Mouse (Mus musculus) heart, embryonic 11.5 days (tissue): ENCODE measurements around the gene Nop2. TPM values are rescaled to one million over a fixed set of nuclear protein-coding genes. Genes with fewer than 3 reads are reported as not detected.

Experiments
- ATAC-seq: fragments of 200-750 bp; cut with Nextera tagmentation; replicated peaks from 2 replicates; pipeline ENCODE4 v1.8.0; 2017; ENCODE audit warnings: moderate library complexity; ENCODE audit not compliant: insufficient number of reproducible peaks, low FRiP score, low TSS enrichment
- H3K27ac ChIP-seq: fragments of 300-500 bp; sonication (generic); 2 replicates; pipeline ENCODE4 v1.5.1; 2014; ENCODE audit warnings: mild to moderate bottlenecking, low read depth, low read length
- H3K27me3 ChIP-seq: fragments of 300-500 bp; sonication (generic); 2 replicates; pipeline ENCODE4 v1.6.1; 2014; ENCODE audit warnings: mild to moderate bottlenecking, low read length, mixed read lengths; ENCODE audit not compliant: control insufficient read depth, insufficient read depth
- H3K36me3 ChIP-seq: fragments of 300-500 bp; sonication (generic); 2 replicates; pipeline ENCODE4 v1.6.1; 2014; ENCODE audit warnings: mild to moderate bottlenecking, low read length, moderate library complexity, mixed read lengths; ENCODE audit not compliant: control insufficient read depth, insufficient read depth
- H3K4me1 ChIP-seq: fragments of 300-500 bp; sonication (generic); 2 replicates; pipeline ENCODE4 v1.6.1; 2014; ENCODE audit warnings: low read length; ENCODE audit not compliant: control insufficient read depth, insufficient read depth
- H3K4me2 ChIP-seq: fragments of 300-500 bp; sonication (generic); 2 replicates; pipeline ENCODE4 v1.6.1; 2014; ENCODE audit warnings: mild to moderate bottlenecking, moderate library complexity
- H3K4me3 ChIP-seq: fragments of 300-500 bp; sonication (generic); 2 replicates; pipeline ENCODE4 v1.5.1; 2014; ENCODE audit warnings: low read depth, low read length
- H3K9ac ChIP-seq: fragments of 300-500 bp; sonication (generic); 2 replicates; pipeline ENCODE4 v1.6.1; 2014; ENCODE audit warnings: mild to moderate bottlenecking, low read depth, low read length, moderate library complexity
- H3K9me3 ChIP-seq: fragments of 300-500 bp; sonication (generic); replicated peaks from 2 replicates; pipeline ENCODE4 v1.6.1; 2016; ENCODE audit warnings: low read length; ENCODE audit not compliant: control insufficient read depth
- WGBS: fragments of 180-500 bp; shearing (Covaris S2); extraction: QIAGEN DNeasy Blood & Tissue Kit; methylation state at CpG from one replicate; pipeline ENCODE4 v1.1.7; 2014; ENCODE audit not compliant: insufficient replicate concordance; 5-methylcytosine and 5-hydroxymethylcytosine counted together
- polyA plus RNA-seq: library from polyadenylated mRNA; unstranded; fragments of >200 nt; fragmentation: Nextera tagmentation; extraction: Ambion mirVana; gene quantifications from 2 replicates; pipeline ENCODE4 v1.2.1, GENCODE M21; 2014

Nop2 gene
- polyA plus RNA-seq, 1 experiment from 2014 or later: 50.7 TPM

GRCm38 (mm10) chr6:125145479-125145951 lies 13.8 kb downstream of the Nop2 start:
- peak overlapping the region; percentile 82 for H3K4me3 ChIP-seq
- peak overlapping the region; percentile 86 for H3K9ac ChIP-seq
- no peaks in the 10 kb centered on the region for H3K9me3 ChIP-seq
- H3K27me3 ChIP-seq: no peaks in the 10 kb centered on the region
- peak; percentile 62 for ATAC-seq
- peaks cover 18% of the 10 kb centered on the region for H3K36me3 ChIP-seq
- peak overlapping the region; percentile 86 for H3K27ac ChIP-seq
- peak overlapping the region; percentile 94 for H3K4me2 ChIP-seq
- H3K4me1 ChIP-seq: peaks cover 40% of the 10 kb centered on the region
- WGBS: 2% methylated on average over 34 of the region's 35 CpGs

GRCm38 (mm10) chr6:125146148-125146547 lies 14.4 kb downstream of the Nop2 start:
- H3K9ac ChIP-seq: peak overlapping the region; percentile 86
- peaks cover 13% of the 10 kb centered on the region for H3K36me3 ChIP-seq
- H3K27me3 ChIP-seq: no peaks in the 10 kb centered on the region
- no peaks in the 10 kb centered on the region for H3K9me3 ChIP-seq
- 58% methylated on average over 7 of the region's 7 CpGs for WGBS
- H3K4me3 ChIP-seq: peak overlapping the region; percentile 82
- H3K27ac ChIP-seq: peak overlapping the region; percentile 7; the same call in 1 of the 2 replicates
- H3K4me2 ChIP-seq: peak overlapping the region; percentile 94
- no peak for ATAC-seq
- H3K4me1 ChIP-seq: peaks cover 40% of the 10 kb centered on the region

- H3K27me3 ChIP-seq: no peaks in the 10 kb centered on the region
- H3K27ac ChIP-seq: peak overlapping the region; percentile 89
- H3K4me3 ChIP-seq: peak overlapping the region; percentile 82
- WGBS: 54% methylated on average over 4 of the region's 4 CpGs
- H3K4me1 ChIP-seq: peaks cover 40% of the 10 kb centered on the region
- peaks cover 9% of the 10 kb centered on the region for H3K36me3 ChIP-seq
- ATAC-seq: no peak
- H3K4me2 ChIP-seq: peak overlapping the region; percentile 94
- H3K9me3 ChIP-seq: no peaks in the 10 kb centered on the region
- peak overlapping the region; percentile 86 for H3K9ac ChIP-seq
Measured at GRCm38 (mm10) chr6:125146797-125147196, 15.1 kb downstream of the Nop2 start.

DNA sequence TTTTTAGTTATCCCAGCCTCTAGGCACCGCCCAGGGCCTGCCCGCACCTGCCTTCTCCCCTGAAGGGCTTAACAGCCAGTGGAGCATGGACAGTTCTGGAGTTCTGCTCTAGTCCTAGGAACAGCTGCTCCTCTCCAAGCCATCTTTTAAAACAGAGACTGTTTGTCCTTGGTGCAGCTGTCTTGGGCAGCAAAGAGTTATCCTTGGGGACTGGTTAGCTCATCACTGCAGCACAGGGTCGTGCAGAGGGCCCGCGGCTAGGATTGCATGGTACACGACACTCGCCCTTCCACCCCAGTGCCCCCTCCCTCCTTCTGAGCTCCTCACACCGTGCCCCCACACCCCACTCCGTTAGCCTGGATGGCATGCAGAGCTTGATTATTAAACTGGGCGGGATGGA lies 15.6 kb downstream of the Nop2 start:
- peaks cover 40% of the 10 kb centered on the region for H3K4me1 ChIP-seq
- H3K4me2 ChIP-seq: peak overlapping the region; percentile 94
- H3K4me3 ChIP-seq: no peak overlapping the region; the same call in 1 of the 2 replicates
- 56% methylated on average over 10 of the region's 10 CpGs for WGBS
- H3K27me3 ChIP-seq: no peaks in the 10 kb centered on the region
- peaks cover 6% of the 10 kb centered on the region; the same call in 1 of the 2 replicates for H3K36me3 ChIP-seq
- H3K9ac ChIP-seq: peak overlapping the region; percentile 86
- H3K9me3 ChIP-seq: no peaks in the 10 kb centered on the region
- no peak for ATAC-seq
- H3K27ac ChIP-seq: peak overlapping the region; percentile 89

DNA sequence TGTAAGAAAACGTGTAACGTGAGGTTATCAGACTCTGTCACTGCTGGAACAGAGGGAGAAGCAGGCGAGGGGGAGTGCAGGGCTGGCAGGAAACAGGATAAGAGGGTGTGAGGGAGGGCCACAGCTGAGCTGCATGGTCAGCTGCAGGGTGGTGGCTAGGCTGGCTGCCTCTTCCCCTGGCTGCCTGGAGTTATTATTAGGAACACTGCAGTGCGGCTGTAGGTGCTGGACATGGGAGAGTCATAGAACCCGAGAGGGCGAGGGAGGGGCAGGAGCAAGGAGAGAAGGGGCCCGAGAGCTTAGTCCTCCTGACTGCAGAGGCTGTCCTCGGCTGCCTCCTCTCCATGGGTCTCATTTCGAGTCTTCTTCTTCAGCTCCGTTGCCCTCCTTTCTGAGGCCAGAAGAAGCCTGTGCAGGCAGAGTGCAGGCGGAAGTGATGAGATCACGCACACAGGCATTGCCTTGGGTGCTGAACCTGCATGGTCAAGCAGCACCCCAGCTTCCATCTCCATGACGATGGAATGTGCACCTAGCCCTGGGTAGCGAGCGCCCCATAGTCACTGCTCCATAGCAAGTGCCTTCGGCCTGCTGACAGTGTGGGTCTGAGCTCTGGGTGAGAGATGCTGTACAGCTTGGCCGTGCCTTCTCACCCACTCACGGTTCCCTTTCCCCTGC lies 16.7 kb downstream of the Nop2 start:
- peak overlapping the region; percentile 19 for H3K4me3 ChIP-seq
- peak; percentile 60 for ATAC-seq

GRCm38 (mm10) chr6:125148926-125149568 lies 17.3 kb downstream of the Nop2 start:
- peak overlapping the region; percentile 94 for H3K4me2 ChIP-seq
- peak overlapping the region; percentile 86 for H3K9ac ChIP-seq
- H3K9me3 ChIP-seq: no peaks in the 10 kb centered on the region
- peak overlapping the region; percentile 19 for H3K4me3 ChIP-seq
- peaks cover 40% of the 10 kb centered on the region for H3K4me1 ChIP-seq
- no peak for ATAC-seq
- H3K27me3 ChIP-seq: no peaks in the 10 kb centered on the region
- peaks cover 9% of the 10 kb centered on the region for H3K36me3 ChIP-seq
- peak overlapping the region; percentile 89 for H3K27ac ChIP-seq
- WGBS: 59% methylated on average over 16 of the region's 16 CpGs

More for the DNA sequence above, 16.7 kb downstream of the Nop2 start:
- H3K4me2 ChIP-seq: peak overlapping the region; percentile 94
- WGBS: 36% methylated on average over 18 of the region's 18 CpGs
- H3K27me3 ChIP-seq: no peaks in the 10 kb centered on the region
- H3K9me3 ChIP-seq: no peaks in the 10 kb centered on the region
- peaks cover 9% of the 10 kb centered on the region for H3K36me3 ChIP-seq
- H3K4me1 ChIP-seq: peaks cover 40% of the 10 kb centered on the region
- H3K27ac ChIP-seq: peak overlapping the region; percentile 89
- peak overlapping the region; percentile 86 for H3K9ac ChIP-seq

DNA sequence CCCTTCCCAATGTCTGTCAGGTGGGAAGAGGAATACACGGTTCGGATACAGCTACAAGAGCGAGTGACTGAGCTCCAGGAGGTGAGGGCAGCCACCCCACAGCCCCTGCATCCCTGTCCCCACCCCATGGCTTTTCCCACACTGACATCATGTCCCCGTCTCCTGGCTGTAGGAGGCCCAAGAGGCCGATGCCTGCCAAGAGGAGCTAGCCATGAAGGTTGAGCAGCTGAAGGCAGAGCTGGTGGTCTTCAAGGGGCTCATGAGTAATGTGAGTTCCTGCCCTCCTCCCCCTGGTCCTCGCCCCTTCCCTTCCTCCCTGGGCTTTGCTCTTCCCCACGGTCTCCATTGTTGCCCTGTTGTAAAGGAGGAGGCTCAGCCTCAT lies 17.9 kb downstream of the Nop2 start:
- ATAC-seq: no peak
- no peaks in the 10 kb centered on the region for H3K9me3 ChIP-seq
- H3K4me2 ChIP-seq: peak overlapping the region; percentile 94
- H3K27ac ChIP-seq: peak overlapping the region; percentile 89
- peaks cover 9% of the 10 kb centered on the region for H3K36me3 ChIP-seq
- peaks cover 40% of the 10 kb centered on the region for H3K4me1 ChIP-seq
- no peak overlapping the region; the same call in 1 of the 2 replicates for H3K4me3 ChIP-seq
- H3K9ac ChIP-seq: peak overlapping the region; percentile 86
- WGBS: 69% methylated on average over 7 of the region's 7 CpGs
- H3K27me3 ChIP-seq: no peaks in the 10 kb centered on the region

- Histone ChIP-seq H3K27me3 (no peaks in the 10 kb centered on the region), H3K9ac (no peak overlapping the region), H3K4me3 (no peak overlapping the region), H3K9me3 (no peaks in the 10 kb centered on the region), H3K4me1 (peaks cover 22% of the 10 kb centered on the region), H3K36me3 (peaks cover 11% of the 10 kb centered on the region), H3K27ac (no peak overlapping the region), H3K4me2 (no peak overlapping the region)
- no peak for ATAC-seq
- WGBS: 77% methylated on average over 22 of the region's 22 CpGs
Measured at GRCm38 (mm10) chr6:125152212-125153017, 20.7 kb downstream of the Nop2 start.
